Mouse (Mus musculus): ENCODE measurements around the gene Snw1. TPM values are rescaled to one million over a fixed set of nuclear protein-coding genes. Genes with fewer than 3 reads are reported as not detected.

Gene Snw1
- polyA plus RNA-seq (2014; fragmentation: Illumina TruSeq; extraction: RNeasy Lipid Tissue Mini Kit (QIAGEN cat#74804); ENCODE audit: insufficient read depth, low read depth, low replicate concordance): 48.4 TPM

DNA sequence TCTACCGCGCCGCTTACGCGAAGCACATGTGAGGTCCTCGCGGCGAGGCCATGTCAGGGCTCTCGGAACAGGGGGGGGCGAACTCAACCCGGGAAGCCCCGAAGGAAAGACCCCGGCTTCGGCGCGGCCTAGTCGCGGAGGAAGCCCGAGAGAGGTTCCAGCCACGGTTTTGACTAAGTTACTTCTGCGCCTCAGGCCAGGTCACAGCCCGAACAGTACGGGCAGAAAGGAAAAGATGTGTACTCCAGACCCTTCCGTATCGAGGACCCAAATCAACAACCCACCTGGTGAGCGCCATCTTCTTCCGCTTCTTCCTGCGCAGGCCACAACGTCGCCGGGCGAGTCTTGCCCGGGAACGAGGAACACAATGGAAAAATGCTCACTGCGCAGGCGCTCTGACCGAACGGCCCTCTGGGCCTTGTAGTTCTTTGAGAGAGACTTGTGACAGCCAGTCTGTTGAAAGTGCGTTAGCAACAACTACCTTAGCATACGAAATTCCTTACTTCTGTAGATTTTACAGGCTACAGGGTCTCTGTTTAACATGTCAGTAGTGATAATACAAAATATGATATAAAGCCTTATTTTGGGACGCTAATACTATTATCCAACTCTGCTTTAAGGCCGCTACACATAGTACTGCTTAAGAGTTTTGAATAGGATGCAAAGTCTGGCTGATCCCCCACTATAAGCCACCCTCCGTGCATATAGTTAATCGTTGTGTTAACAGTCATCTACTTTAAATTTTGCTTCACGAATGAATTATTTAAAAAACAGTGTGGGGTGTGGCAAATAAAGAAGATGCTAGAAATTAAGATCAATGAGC, at the start of gene Snw1:
Gene Snw1, minus strand, starts transcription at position 311 of the 823 bp plus-strand sequence.

DNA sequence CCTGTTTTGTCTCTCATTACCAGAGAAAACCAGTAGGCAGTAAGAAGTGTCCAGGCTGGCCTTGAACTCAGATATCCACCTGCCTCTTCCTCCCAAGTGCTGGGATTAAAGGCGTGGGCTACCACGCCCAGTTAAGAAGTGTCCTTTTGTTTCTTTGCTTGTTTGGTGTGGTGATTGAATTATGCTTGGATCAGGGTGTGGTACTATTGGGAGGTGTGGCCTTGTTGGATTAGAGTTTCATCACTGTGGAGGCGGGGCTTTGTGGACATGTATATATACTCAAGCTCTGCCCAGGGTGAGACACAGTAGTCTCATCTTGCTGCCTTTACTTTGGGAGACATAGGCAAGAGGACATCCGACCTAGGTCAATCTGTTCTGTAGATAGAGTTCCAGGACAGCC, 41.9 kb upstream of the Snw1 start, which contains the start of gene Gm8300:
Gene Gm8300, plus strand, starts transcription at position 301 of the 400 bp plus-strand sequence.

DNA sequence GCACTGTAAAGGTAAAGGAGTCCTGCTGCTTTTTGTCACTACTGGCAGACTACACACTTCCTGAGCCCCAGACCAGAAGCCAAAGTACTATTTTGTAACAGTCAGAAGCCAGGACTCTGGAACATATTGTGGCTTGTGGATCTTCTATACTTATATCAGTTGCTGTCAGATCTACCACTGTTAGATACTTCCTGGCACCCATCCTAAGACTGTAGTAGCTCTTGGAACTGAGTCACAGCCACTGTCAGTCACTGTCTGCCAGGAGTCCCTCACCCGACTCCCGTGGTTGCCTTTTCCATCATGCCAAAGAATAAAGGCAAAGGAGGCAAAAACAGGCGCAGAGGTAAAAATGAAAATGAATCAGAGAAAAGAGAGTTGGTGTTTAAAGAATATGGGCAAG, 22.3 kb upstream of the Snw1 start, which contains the start of gene Gm5788:
Gene Gm5788, plus strand, starts transcription at position 301 of the 400 bp plus-strand sequence.

DNA sequence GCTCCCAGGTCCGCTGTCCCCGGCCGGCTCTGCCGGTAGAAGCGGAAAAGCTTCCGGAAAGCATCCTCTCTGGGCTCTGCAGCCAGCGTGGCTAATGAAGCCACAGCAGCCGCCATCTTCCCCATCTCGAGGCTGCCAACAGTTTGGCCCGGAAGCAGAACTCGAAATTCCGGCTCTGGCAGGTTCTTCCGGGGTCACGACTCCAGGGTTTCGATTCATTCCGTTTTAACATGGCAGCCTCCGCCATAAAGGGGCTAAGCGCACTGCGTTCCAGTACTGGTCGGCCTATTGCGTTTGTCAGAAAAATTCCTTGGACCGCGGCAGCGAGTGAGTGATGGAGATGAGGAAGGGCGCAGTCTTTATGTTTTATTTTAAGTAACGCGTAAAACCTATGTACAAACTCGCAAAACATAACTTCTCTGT, 28.4 kb downstream of the Snw1 start, which contains the start of the genes Slirp and Alkbh1:
Gene Slirp, plus strand, starts transcription at position 197 of the 423 bp plus-strand sequence.
Gene Alkbh1, minus strand, starts transcription at position 318 of the 423 bp plus-strand sequence.

Other genes with a start within 250 kb of the Snw1 start
- gene Noxred1, start 233.5 kb downstream of the Snw1 start, polyA plus RNA-seq (2014; fragmentation: Illumina TruSeq; extraction: RNeasy Lipid Tissue Mini Kit (QIAGEN cat#74804); ENCODE audit: insufficient read depth, low read depth, low replicate concordance): 0.63 TPM
- gene Vipas39, start 206.0 kb downstream of the Snw1 start, polyA plus RNA-seq (2014; fragmentation: Illumina TruSeq; extraction: RNeasy Lipid Tissue Mini Kit (QIAGEN cat#74804); ENCODE audit: insufficient read depth, low read depth, low replicate concordance): 19.3 TPM
- gene Ahsa1, start 205.8 kb downstream of the Snw1 start, polyA plus RNA-seq (2014; fragmentation: Illumina TruSeq; extraction: RNeasy Lipid Tissue Mini Kit (QIAGEN cat#74804); ENCODE audit: insufficient read depth, low read depth, low replicate concordance): 116 TPM
- gene Ism2, start 172.6 kb downstream of the Snw1 start, polyA plus RNA-seq (2014; fragmentation: Illumina TruSeq; extraction: RNeasy Lipid Tissue Mini Kit (QIAGEN cat#74804); ENCODE audit: insufficient read depth, low read depth, low replicate concordance): 1.3 TPM
- 80.8 TPM for gene Sptlc2, start 83.9 kb downstream of the Snw1 start, polyA plus RNA-seq (2014; fragmentation: Illumina TruSeq; extraction: RNeasy Lipid Tissue Mini Kit (QIAGEN cat#74804); ENCODE audit: insufficient read depth, low read depth, low replicate concordance)
- gene Slirp, start 28.4 kb downstream of the Snw1 start, polyA plus RNA-seq (2014; fragmentation: Illumina TruSeq; extraction: RNeasy Lipid Tissue Mini Kit (QIAGEN cat#74804); ENCODE audit: insufficient read depth, low read depth, low replicate concordance): 91.3 TPM
- 8.7 TPM for gene Alkbh1, start 28.3 kb downstream of the Snw1 start, polyA plus RNA-seq (2014; fragmentation: Illumina TruSeq; extraction: RNeasy Lipid Tissue Mini Kit (QIAGEN cat#74804); ENCODE audit: insufficient read depth, low read depth, low replicate concordance)
- gene Gm5788, start 22.4 kb upstream of the Snw1 start, polyA plus RNA-seq (2014; fragmentation: Illumina TruSeq; extraction: RNeasy Lipid Tissue Mini Kit (QIAGEN cat#74804); ENCODE audit: insufficient read depth, low read depth, low replicate concordance): not detected
- gene Gm8300, start 42.0 kb upstream of the Snw1 start, polyA plus RNA-seq (2014; fragmentation: Illumina TruSeq; extraction: RNeasy Lipid Tissue Mini Kit (QIAGEN cat#74804); ENCODE audit: insufficient read depth, low read depth, low replicate concordance): not detected
- gene Oog1, start 130.4 kb upstream of the Snw1 start, polyA plus RNA-seq (2014; fragmentation: Illumina TruSeq; extraction: RNeasy Lipid Tissue Mini Kit (QIAGEN cat#74804); ENCODE audit: insufficient read depth, low read depth, low replicate concordance): not detected
- not detected for gene Gm4027, start 146.6 kb upstream of the Snw1 start, polyA plus RNA-seq (2014; fragmentation: Illumina TruSeq; extraction: RNeasy Lipid Tissue Mini Kit (QIAGEN cat#74804); ENCODE audit: insufficient read depth, low read depth, low replicate concordance)
- gene Gm16381, start 172.3 kb upstream of the Snw1 start, polyA plus RNA-seq (2014; fragmentation: Illumina TruSeq; extraction: RNeasy Lipid Tissue Mini Kit (QIAGEN cat#74804); ENCODE audit: insufficient read depth, low read depth, low replicate concordance): not detected